Mouse (Mus musculus) liver, adult 2 months (tissue): Measurements from ENCODE around the gene Tnfsf11. TPM values are rescaled to one million over a fixed set of nuclear protein-coding genes. Genes with fewer than 3 reads are reported as not detected.

Experiments used
- DNase-seq: peaks from one replicate; pipeline ENCODE4 v3.0.0-alpha.2; 2011; ENCODE audit warnings: low read depth, low spot score; ENCODE audit errors: extremely low read depth
- H3K27ac ChIP-seq: fragments of 200-500 bp; replicated peaks from 2 replicates; pipeline ENCODE4 v1.5.1; 2012; ENCODE audit warnings: low read depth, mild to moderate bottlenecking, control low read depth, inconsistent platforms, low read length; ENCODE audit not compliant: insufficient read depth
- H3K27me3 ChIP-seq: fragments of 200-500 bp; 2 replicates; pipeline ENCODE4 v1.6.1; 2012; ENCODE audit warnings: mild to moderate bottlenecking, moderate library complexity, low read length, inconsistent platforms; ENCODE audit not compliant: control insufficient read depth, insufficient read depth
- H3K36me3 ChIP-seq: fragments of 200-500 bp; 2 replicates; pipeline ENCODE4 v1.6.1; 2012; ENCODE audit warnings: low read length, inconsistent platforms; ENCODE audit not compliant: control insufficient read depth, insufficient read depth
- H3K4me1 ChIP-seq: fragments of 200-500 bp; 2 replicates; pipeline ENCODE4 v1.6.1; 2011; ENCODE audit warnings: low read length; ENCODE audit not compliant: control insufficient read depth, insufficient read depth
- H3K4me3 ChIP-seq: fragments of 200-500 bp; 2 replicates; pipeline ENCODE4 v1.5.1; 2011; ENCODE audit warnings: low read depth, mild to moderate bottlenecking, control low read depth, low read length, moderate library complexity; ENCODE audit not compliant: insufficient read depth
- H3K79me2 ChIP-seq: fragments of 200-500 bp; 2 replicates; pipeline ENCODE4 v1.6.1; 2012; ENCODE audit warnings: inconsistent platforms, mild to moderate bottlenecking, low read length, moderate library complexity; ENCODE audit not compliant: control insufficient read depth, insufficient read depth
- H3K9ac ChIP-seq: fragments of 200-500 bp; 2 replicates; pipeline ENCODE4 v1.6.1; 2012; ENCODE audit warnings: low read depth, mild to moderate bottlenecking, control low read depth, inconsistent platforms, low read length
- CTCF ChIP-seq: fragments of 200-500 bp; IDR thresholded peaks from 2 replicates; pipeline ENCODE4 v1.5.1; 2011; ENCODE audit warnings: low read depth, low read length, control low read depth
- POLR2A ChIP-seq: fragments of 200-500 bp; IDR thresholded peaks from 2 replicates; pipeline ENCODE4 v1.6.1; 2011; ENCODE audit warnings: low read length, control low read depth; ENCODE audit not compliant: insufficient read depth; ENCODE audit errors: extremely low read depth
- WGBS: fragments of 180-500 bp; shearing (Covaris S2); methylation state at CpG from one replicate; pipeline ENCODE4 v1.1.7; 2018; 5-methylcytosine and 5-hydroxymethylcytosine counted together
- polyA plus RNA-seq: library from polyadenylated mRNA; depleted of rRNA; stranded (reverse); fragments of >200 nt; gene quantifications from 2 replicates; pipeline ENCODE4 v1.2.3, GENCODE M21; 2012
- total RNA-seq: library from RNA; depleted of rRNA; stranded (reverse); fragments of >200 nt; gene quantifications from 2 replicates; pipeline ENCODE4 v1.2.3, GENCODE M21; 2014

Tnfsf11 gene
- total and polyA plus RNA-seq, 2 experiments = 0.09 TPM; not detected in 1

DNA sequence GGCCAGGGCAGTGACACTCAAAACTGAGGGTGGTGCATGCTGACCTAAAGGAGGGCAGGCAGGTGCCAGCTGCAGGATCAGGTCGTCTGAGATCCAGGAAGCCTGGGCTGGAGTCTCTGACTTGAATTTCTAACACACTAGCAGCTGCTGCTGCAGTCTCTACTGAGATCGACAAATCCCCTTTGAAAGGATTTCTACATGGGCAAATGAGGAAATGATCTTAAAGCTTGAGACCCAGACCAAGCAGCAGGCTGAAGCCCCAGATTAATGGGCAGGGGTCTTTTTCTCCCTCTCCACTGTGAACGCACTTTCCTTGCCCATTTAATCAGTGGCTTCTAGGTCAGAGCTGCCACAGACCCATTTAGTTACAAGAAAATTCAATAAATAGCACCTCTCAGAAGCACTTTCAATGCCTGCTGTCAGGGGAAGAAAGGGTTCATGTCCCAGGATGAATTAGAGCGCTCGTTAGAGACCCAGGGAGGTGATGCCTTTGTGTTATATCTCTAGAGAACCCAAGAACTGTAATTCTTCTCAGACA, 21.8 kb downstream of the Tnfsf11 start:
- 67% methylated on average over 5 of the region's 5 CpGs for WGBS

DNA sequence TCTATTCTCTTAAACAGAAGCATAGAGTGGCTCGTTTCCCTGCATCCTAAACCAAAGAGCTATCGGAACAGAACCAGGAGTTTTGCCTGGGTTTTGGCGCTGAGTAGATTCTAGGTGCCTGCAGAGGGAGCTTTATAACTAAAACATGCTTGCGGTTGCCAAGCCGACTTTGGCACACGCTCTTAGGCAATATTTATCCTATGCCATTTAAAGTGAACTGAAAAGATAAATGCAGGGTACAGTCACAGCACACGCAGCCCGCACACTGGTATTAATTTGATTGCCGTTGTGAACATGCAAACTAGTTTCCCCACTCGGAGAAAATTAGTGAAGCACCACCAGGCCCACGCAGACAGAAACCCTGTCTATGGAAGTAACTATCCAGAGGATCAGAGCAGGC, 25.4 kb downstream of the Tnfsf11 start:
- Histone ChIP-seq H3K79me2 (no peaks in the 10 kb centered on the region), H3K36me3 (no peaks in the 10 kb centered on the region), H3K9ac (no peak overlapping the region), H3K4me1 (no peaks in the 10 kb centered on the region), H3K4me3 (no peak overlapping the region), H3K27me3 (no peaks in the 10 kb centered on the region), H3K27ac (no peak overlapping the region)
- WGBS = 65% methylated on average over 11 of the region's 11 CpGs
- no peak for DNase-seq
- TF ChIP-seq CTCF (no peak), POLR2A (no peak)

More for the DNA sequence above, 21.8 kb downstream of the Tnfsf11 start:
- TF ChIP-seq POLR2A (no peak), CTCF (no peak)
- Histone ChIP-seq H3K27me3 (0 out of 2 replicates have a peak, but pooled peaks cover 4% of the 10 kb centered on the region), H3K4me1 (no peaks in the 10 kb centered on the region), H3K9ac (no peak overlapping the region), H3K79me2 (no peaks in the 10 kb centered on the region), H3K4me3 (no peak overlapping the region), H3K27ac (no peak overlapping the region), H3K36me3 (no peaks in the 10 kb centered on the region)
- DNase-seq = no peak

DNA sequence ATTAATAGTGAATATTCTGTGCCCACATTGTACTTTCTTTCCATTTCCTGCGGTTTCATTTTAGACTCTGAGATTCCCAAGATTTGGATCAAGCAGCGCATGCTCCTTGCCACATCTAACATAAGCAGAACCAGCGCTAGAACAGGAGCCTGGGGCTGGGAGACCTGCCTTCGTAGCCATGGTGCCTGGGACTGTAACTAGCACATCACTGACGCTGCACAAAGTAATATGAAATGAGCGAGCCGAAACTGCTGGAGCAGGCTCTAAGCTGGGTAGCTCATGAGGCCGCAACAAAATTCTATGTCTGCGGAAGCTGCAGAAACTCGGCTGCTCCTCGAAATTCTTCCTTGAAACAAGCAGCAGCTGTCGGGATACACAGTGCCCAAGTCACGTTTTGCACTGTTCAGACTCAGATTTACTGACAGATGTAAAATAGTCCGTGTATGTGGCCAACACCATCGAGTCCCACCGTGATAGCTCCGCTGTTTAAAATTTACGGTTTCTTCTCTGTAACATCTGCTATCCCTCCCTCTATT, 31.4 kb downstream of the Tnfsf11 start:
- 84% methylated on average over 18 of the region's 18 CpGs for WGBS
- no peaks in the 10 kb centered on the region for H3K79me2 ChIP-seq
- H3K9ac ChIP-seq = no peak overlapping the region
- no peaks in the 10 kb centered on the region for H3K36me3 ChIP-seq
- no peak overlapping the region for H3K4me3 ChIP-seq
- DNase-seq = no peak
- H3K27me3 ChIP-seq = no peaks in the 10 kb centered on the region
- H3K4me1 ChIP-seq = no peaks in the 10 kb centered on the region
- no peak overlapping the region for H3K27ac ChIP-seq
- TF ChIP-seq CTCF (no peak), POLR2A (no peak)

GRCm38 (mm10) chr14:78274851-78275250, 33.0 kb downstream of the Tnfsf11 start:
- no peaks in the 10 kb centered on the region for H3K27me3 ChIP-seq
- H3K4me3 ChIP-seq = no peak overlapping the region
- H3K36me3 ChIP-seq = no peaks in the 10 kb centered on the region
- no peaks in the 10 kb centered on the region for H3K4me1 ChIP-seq
- no peak overlapping the region for H3K9ac ChIP-seq
- 83% methylated on average over 5 of the region's 5 CpGs for WGBS
- H3K79me2 ChIP-seq = no peaks in the 10 kb centered on the region
- no peak overlapping the region for H3K27ac ChIP-seq
- no peak for TF ChIP-seq CTCF
- TF ChIP-seq POLR2A = no peak
- DNase-seq = no peak

DNA sequence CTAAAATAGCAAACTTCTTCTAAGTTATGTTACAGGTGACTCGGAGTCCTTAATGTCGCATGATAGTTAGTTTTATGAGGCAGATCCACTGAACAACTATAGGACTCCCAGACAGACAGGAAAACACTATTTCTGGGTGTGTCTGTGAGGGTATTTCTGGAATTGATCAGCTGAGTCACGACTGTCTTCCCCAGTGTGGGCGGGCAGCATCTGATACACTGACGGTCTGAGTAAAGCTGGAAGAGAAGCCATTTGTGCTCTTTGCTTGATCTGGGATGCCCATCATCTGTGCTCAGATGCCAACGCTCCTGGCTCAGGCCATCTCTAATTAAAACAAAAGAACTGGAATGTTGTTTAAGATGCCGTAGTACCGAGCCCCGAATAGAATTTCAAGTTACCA, 33.7 kb downstream of the Tnfsf11 start:
- no peak overlapping the region for H3K9ac ChIP-seq
- no peak overlapping the region for H3K4me3 ChIP-seq
- H3K27me3 ChIP-seq = no peaks in the 10 kb centered on the region
- no peak for DNase-seq
- H3K4me1 ChIP-seq = no peaks in the 10 kb centered on the region
- no peak for TF ChIP-seq CTCF
- no peak for TF ChIP-seq POLR2A
- WGBS = 84% methylated on average over 9 of the region's 9 CpGs
- no peak overlapping the region for H3K27ac ChIP-seq
- H3K79me2 ChIP-seq = no peaks in the 10 kb centered on the region
- no peaks in the 10 kb centered on the region for H3K36me3 ChIP-seq

DNA sequence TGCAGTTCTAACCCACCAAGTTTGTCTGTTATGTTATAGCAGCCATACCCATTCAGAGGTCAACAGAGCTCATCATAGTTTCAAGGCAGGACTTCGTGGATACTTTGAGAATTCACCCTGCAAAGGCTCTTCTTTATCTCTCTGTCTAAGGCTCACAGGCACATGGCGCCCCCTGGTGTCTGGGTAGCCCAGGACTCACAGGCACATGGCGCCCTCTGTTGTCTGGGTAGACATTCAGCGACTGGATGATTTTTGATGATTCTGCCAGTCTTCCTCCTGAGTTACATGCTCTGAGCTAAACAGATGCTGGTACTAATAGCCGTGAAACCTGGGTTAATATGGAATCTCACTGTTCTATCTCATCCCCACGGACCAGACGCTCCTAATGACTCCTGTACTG, 34.3 kb downstream of the Tnfsf11 start:
- TF ChIP-seq CTCF (peak; percentile 78), POLR2A (no peak)
- WGBS = 69% methylated on average over 7 of the region's 7 CpGs

More for the DNA sequence above, 34.3 kb downstream of the Tnfsf11 start:
- Histone ChIP-seq H3K27ac (no peak overlapping the region), H3K4me3 (no peak overlapping the region), H3K79me2 (no peaks in the 10 kb centered on the region), H3K36me3 (no peaks in the 10 kb centered on the region), H3K9ac (no peak overlapping the region), H3K27me3 (no peaks in the 10 kb centered on the region), H3K4me1 (no peaks in the 10 kb centered on the region)
- DNase-seq = peak; percentile 12
